Mouse (Mus musculus) bone marrow macrophage, adult 2 months (primary cell): ENCODE data around the gene Fam102a. TPM values are rescaled to one million over a fixed set of nuclear protein-coding genes. Genes with fewer than 3 reads are reported as not detected.

ENCODE experiments used
- H3K27ac ChIP-seq: 2 replicates; pipeline ENCODE4 v1.5.1; 2012; ENCODE audit warnings: low read depth, low read length; ENCODE audit not compliant: insufficient read depth
- H3K4me1 ChIP-seq: 2 replicates; pipeline ENCODE4 v1.6.1; 2012; ENCODE audit warnings: low read length; ENCODE audit not compliant: control insufficient read depth, insufficient read depth
- H3K4me3 ChIP-seq: 2 replicates; pipeline ENCODE4 v1.5.1; 2012; ENCODE audit warnings: mild to moderate bottlenecking, low read length, moderate library complexity; ENCODE audit not compliant: insufficient read depth
- CTCF ChIP-seq: IDR thresholded peaks from 2 replicates; pipeline ENCODE4 v1.5.1; 2012; ENCODE audit warnings: low read depth, mild to moderate bottlenecking, low read length, moderate library complexity
- POLR2A ChIP-seq: IDR thresholded peaks from 2 replicates; pipeline ENCODE4 v1.6.1; 2012; ENCODE audit warnings: mild to moderate bottlenecking, low read depth, low read length, borderline replicate concordance
- polyA plus RNA-seq: library from polyadenylated mRNA; stranded (reverse); fragments of >200 nt; gene quantifications from 2 replicates; pipeline ENCODE4 v1.2.4, GENCODE M21; 2012; ENCODE audit not compliant: missing spikeins, insufficient read depth, insufficient read length

The Fam102a gene
- polyA plus RNA-seq, 1 experiment = 4.7 TPM

DNA sequence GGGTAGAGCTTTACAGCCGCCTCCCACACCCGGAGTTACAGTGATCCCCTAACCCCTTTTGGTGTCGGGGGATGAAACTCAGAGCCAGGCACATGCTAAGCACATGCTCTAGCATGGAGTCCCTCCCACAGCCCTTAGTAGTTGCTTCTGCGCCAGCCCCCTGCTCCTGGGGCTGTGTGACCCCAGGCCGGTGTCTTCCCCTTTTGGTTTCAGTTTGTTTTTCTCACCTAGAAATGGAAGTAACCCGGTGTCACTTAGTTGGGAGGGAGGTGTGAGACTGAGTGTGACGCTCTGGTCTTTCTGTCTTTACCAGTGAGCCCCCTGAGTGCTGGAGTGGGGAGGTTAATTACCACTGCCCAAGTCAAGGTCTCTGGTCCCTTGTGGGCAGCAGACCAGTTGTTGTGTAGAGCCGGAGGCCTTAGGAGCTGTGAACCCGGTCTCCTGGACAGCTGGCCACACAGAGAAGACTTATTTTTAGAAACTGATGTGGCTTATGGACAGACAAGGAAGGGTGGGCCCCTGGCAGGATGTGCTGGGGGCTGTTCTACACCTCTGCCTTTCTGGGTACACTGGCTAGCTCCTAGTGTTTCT lies 52.7 kb downstream of the Fam102a start:
- TF ChIP-seq POLR2A (no peak), CTCF (no peak)
- H3K4me3 ChIP-seq = peak overlapping the region; percentile 83
- H3K4me1 ChIP-seq = peaks cover 37% of the 10 kb centered on the region
- peak overlapping the region; percentile 63 for H3K27ac ChIP-seq

DNA sequence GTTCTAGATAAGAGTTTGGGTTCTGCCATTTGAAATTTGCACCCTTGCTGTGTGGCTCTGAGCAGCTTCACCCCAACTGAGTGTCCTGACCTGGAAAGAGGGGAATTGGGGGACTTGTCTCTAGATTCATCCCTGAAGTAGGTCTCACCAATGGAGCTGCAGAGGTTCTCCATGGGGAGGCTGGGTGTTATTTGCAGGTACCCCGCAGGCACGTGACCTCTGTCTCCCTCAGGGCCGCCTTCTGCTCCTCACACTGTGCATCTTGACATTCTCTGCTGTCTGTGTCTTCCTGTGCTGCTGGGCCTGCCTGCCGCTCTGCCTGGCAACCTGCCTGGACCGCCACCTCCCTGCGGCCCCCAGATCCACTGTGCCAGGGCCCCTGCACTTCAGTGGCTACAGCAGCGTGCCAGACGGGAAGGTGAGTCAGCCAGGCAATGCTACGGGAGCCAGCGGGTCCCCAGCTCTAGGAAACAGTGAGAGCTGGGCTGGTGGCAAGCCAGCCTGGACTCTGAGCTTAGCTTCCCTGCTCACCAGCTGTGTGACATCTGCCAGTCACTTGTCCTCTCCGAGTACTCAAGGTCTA lies 54.2 kb downstream of the Fam102a start:
- peak overlapping the region; percentile 3; the same call in 1 of the 2 replicates for H3K4me3 ChIP-seq
- H3K4me1 ChIP-seq = peaks cover 37% of the 10 kb centered on the region
- peak overlapping the region; percentile 69 for H3K27ac ChIP-seq
- no peak for TF ChIP-seq POLR2A
- no peak for TF ChIP-seq CTCF

DNA sequence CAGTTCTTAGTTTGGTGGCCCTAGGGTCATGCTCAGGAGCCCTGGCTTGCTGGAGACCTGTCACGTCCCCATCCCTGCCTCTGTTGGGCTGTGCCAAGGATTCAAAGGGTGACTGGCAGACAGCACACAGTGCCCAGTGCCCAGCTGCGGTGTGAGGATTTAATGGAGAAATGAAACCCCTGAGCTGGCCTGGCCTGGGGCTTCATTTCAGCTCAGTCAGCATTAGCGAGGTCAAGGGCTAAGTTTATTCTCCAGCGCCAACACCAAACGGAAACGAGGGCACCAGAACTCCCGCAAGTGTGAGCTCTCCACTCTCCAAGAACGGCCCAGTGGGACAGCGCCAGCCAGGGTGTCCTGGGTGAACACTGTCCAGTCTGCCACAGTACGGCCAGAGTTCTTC lies 55.1 kb downstream of the Fam102a start:
- peaks cover 33% of the 10 kb centered on the region for H3K4me1 ChIP-seq
- peak overlapping the region; percentile 19; the same call in 1 of the 2 replicates for H3K4me3 ChIP-seq
- TF ChIP-seq POLR2A (no peak), CTCF (no peak)
- peak overlapping the region; percentile 77 for H3K27ac ChIP-seq

DNA sequence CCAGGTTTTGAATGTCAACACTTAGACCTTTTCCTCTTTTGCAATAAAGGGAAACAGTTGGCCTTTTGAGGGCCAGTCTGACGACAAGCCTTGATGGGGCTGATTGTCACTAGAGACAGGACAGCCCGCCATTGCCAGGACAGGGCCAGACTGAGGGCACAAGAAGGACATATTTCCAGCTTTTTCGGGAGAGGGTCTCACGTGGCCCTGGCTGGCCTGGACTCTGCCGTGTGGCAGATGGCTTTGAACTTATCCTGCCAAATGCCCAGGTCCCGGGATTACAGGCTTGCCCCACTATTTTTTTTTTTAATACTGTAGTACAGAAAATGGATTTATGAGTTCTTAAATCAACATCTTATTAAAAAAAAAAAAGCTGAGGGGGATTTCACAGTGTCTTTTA lies 56.1 kb downstream of the Fam102a start:
- Histone ChIP-seq H3K4me3 (no peak overlapping the region), H3K4me1 (peaks cover 26% of the 10 kb centered on the region), H3K27ac (peak overlapping the region; percentile 77; the same call in 1 of the 2 replicates)
- TF ChIP-seq POLR2A (no peak), CTCF (no peak)

DNA sequence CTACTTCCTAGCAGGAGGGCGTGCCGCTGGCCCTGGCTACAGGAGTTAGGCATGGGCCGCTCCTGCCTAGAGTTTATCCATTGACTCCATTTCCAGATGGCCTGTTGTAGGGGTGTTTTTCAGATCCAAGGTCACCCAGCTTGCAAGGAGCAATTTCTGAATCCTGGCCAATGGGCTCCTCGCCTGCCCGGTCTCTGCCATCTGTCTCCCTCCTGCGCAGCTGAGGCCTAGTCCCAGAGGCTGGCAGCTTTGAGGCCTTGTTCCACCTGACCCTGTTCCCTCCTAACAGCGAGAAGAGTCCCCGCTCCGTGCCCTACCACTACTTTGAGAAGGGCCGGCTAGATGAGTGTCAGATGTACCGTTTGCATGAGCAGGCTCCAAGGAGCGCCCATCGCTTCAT lies 61.6 kb downstream of the Fam102a start:
- TF ChIP-seq POLR2A = no peak
- TF ChIP-seq CTCF = no peak
- Histone ChIP-seq H3K4me1 (peaks cover under 1% of the 10 kb centered on the region; the same call in 1 of the 2 replicates), H3K27ac (no peak overlapping the region), H3K4me3 (no peak overlapping the region)

DNA sequence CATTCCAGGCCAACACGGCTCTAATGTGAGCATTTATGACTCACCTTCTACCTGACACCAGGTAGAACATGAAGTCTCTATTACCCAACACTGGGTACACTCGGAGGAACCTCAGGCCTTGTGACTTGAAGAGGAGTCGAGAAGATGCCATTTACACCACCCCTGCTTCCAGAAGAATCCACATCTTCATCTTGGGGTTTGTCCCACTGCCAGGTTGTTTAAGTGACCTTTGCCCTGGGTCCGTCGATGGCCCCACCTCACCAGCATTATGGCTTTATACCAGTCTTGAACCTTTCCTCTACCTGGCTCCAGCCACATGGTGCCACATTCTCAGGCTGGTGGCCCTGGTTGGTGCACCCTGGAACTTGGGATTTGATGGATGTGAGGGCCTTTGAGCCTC lies 62.1 kb downstream of the Fam102a start:
- TF ChIP-seq CTCF (no peak), POLR2A (no peak)
- no peak overlapping the region for H3K27ac ChIP-seq
- H3K4me3 ChIP-seq = no peak overlapping the region
- H3K4me1 ChIP-seq = peaks cover 6% of the 10 kb centered on the region

DNA sequence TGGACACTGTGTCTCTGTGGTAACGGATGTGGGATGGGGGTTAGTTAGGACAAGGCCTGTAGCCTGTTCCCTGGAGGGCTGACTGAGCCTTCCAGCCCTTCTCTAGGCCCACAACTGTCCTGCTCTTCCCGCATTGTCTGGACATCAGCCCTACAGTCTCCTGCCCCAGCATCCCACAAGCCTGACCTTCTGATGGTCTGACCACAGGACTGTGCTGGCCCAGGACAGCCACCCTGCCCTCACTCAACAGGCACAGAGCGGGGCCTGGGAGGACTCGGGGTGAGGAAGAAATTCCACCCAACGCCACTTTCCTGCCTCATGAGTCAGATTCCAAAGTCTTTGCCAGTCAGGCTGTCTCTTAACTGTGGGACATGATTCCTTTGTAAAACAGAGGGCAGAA lies 62.6 kb downstream of the Fam102a start:
- no peak overlapping the region for H3K4me3 ChIP-seq
- H3K4me1 ChIP-seq = peaks cover 8% of the 10 kb centered on the region
- no peak for TF ChIP-seq CTCF
- no peak for TF ChIP-seq POLR2A
- H3K27ac ChIP-seq = no peak overlapping the region

DNA sequence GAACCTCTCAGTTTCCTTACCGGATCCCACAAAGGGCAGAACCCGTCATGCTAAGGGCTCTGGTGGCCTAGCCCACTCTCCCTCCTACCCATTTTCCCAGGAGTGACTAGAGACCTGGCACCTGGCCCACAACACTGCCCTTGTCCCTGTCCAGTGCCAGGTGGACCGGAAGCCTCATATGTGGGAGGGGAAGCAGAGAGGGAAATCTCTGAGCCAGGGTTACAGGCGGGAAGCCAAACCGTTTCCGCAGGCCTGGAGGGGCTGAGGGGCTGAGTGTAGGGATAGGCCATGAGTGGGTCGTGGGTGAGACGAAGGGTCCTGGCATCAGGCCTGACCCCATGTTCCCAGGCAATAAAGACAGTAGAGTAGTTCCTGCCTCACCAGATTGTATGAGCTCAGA lies 63.4 kb downstream of the Fam102a start:
- Histone ChIP-seq H3K4me3 (no peak overlapping the region), H3K4me1 (peaks cover 8% of the 10 kb centered on the region), H3K27ac (no peak overlapping the region)
- no peak for TF ChIP-seq POLR2A
- no peak for TF ChIP-seq CTCF

DNA sequence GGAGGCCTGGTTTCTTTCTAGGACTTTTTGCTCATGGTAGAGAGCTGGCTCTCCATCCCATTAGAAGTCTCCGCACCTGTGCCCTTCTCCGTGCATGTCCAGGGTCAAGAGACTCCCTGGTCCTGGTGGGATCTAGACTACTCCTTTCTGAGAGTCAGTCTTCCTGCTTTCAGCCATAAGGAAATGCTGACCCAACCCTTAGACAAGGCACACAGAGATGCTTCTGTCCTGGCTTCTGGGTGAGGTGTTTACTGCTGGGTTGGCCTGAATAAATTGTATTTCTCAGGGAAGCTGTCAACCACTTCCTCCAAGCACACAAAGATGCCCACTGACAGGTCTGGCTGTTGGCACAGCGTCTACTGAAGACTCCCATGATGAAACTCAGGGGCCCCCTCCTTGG lies 64.3 kb downstream of the Fam102a start, which contains the start of gene St6galnac6:
Gene St6galnac6 (plus strand): TSS at position 301 of the 400 bp plus-strand sequence.
- H3K4me1 ChIP-seq = peaks cover 8% of the 10 kb centered on the region
- H3K27ac ChIP-seq = no peak within 1 kb of the TSS
- TF ChIP-seq POLR2A (no peak), CTCF (no peak)
- H3K4me3 ChIP-seq = no peak within 1 kb of the TSS

DNA sequence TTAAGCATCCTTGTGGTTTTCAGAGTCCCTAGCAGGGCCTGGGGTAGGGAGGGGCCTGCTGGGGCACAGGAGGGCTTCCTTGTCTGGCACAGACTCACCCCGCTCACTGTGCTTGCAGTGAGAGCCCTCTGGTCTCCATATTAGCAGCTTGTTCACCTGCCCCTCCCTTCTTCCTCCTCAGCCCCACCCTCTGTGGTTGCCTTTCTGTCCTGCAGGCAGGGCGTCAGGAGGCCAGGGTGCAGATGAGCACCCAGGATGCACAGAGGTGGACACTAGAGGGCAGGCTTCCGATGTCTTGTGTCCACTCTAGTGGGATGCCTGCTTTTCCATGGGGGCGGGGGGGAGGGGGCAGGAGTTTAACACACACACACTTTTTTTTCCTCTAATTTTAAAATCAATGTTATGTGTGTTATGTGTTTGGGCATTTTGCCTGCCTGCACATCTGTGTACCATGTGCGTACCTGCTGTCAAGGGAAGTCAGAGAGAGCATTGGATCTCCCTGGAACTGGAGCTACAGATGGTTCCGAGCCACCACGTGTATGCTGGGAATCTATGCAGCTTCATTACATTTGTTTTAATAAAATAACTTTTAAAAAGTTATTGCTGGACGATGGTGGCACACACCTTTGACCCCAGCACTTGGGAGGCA lies 66.4 kb downstream of the Fam102a start:
- TF ChIP-seq CTCF = peak; percentile 46
- no peak for TF ChIP-seq POLR2A
- Histone ChIP-seq H3K27ac (no peak overlapping the region), H3K4me3 (no peak overlapping the region), H3K4me1 (peaks cover 9% of the 10 kb centered on the region)
